Mouse (Mus musculus) intestine, postnatal 0 days (tissue): Measurements from ENCODE around the gene Gm20696. TPM values are rescaled to one million over a fixed set of nuclear protein-coding genes. Genes with fewer than 3 reads are reported as not detected.

Experiments
- ATAC-seq: fragments of 200-750 bp; cut with Nextera tagmentation; 2 replicates; pipeline ENCODE4 v1.8.0; 2017; ENCODE audit warnings: mild to moderate bottlenecking, moderate TSS enrichment, moderate library complexity
- H3K27ac ChIP-seq: fragments of 300-500 bp; sonication (generic); 2 replicates; pipeline ENCODE4 v1.5.1; 2014; ENCODE audit warnings: mild to moderate bottlenecking, low read depth, low read length, moderate library complexity
- H3K27me3 ChIP-seq: fragments of 300-500 bp; sonication (generic); replicated peaks from 2 replicates; pipeline ENCODE4 v1.6.1; 2014; ENCODE audit warnings: low read length, mixed read lengths; ENCODE audit not compliant: control insufficient read depth, insufficient read depth
- H3K36me3 ChIP-seq: fragments of 300-500 bp; sonication (generic); 2 replicates; pipeline ENCODE4 v1.6.1; 2014; ENCODE audit warnings: mild to moderate bottlenecking, moderate library complexity; ENCODE audit not compliant: control insufficient read depth, insufficient read depth
- H3K4me1 ChIP-seq: fragments of 300-500 bp; sonication (generic); replicated peaks from 2 replicates; pipeline ENCODE4 v1.6.1; 2014; ENCODE audit warnings: antibody characterized with exemption, low read length, mixed read lengths; ENCODE audit not compliant: control insufficient read depth, insufficient read depth
- H3K4me2 ChIP-seq: fragments of 300-500 bp; sonication (generic); replicated peaks from 2 replicates; pipeline ENCODE4 v1.6.1; 2014; ENCODE audit warnings: low read depth, mild to moderate bottlenecking, moderate library complexity
- H3K4me3 ChIP-seq: fragments of 300-500 bp; sonication (generic); 2 replicates; pipeline ENCODE4 v1.5.1; 2014; ENCODE audit warnings: low read depth, low read length
- H3K9ac ChIP-seq: fragments of 300-500 bp; sonication (generic); 2 replicates; pipeline ENCODE4 v1.6.1; 2014; ENCODE audit warnings: mild to moderate bottlenecking, low read depth, low read length
- H3K9me3 ChIP-seq: fragments of 300-500 bp; sonication (generic); 2 replicates; pipeline ENCODE4 v1.6.1; 2016; ENCODE audit warnings: mixed run types; ENCODE audit not compliant: control insufficient read depth
- CTCF ChIP-seq: sonication (generic); IDR thresholded peaks from 2 replicates; pipeline ENCODE4 v1.5.1; 2016; ENCODE audit warnings: low read depth, mild to moderate bottlenecking, control low read depth, antibody characterized with exemption, moderate library complexity
- WGBS: fragments of 180-500 bp; shearing (Covaris S2); extraction: QIAGEN DNeasy Blood & Tissue Kit; methylation state at CpG from one replicate; pipeline ENCODE4 v1.1.7; 2014; 5-methylcytosine and 5-hydroxymethylcytosine counted together
- polyA plus RNA-seq: library from polyadenylated mRNA; unstranded; fragments of >200 nt; fragmentation: Nextera tagmentation; extraction: Ambion mirVana; gene quantifications from 2 replicates; pipeline ENCODE4 v1.2.1, GENCODE M21; 2015

Gm20696 gene
- polyA plus RNA-seq, 1 experiment from 2014 or later: 1.4 TPM

GRCm38 (mm10) chr6:99515667-99516199 lies 150.9 kb downstream of the Gm20696 start:
- no peak for ATAC-seq
- TF ChIP-seq CTCF: no peak
- no peak overlapping the region for H3K4me3 ChIP-seq
- no peaks in the 10 kb centered on the region for H3K9me3 ChIP-seq
- no peak overlapping the region for H3K4me2 ChIP-seq
- WGBS: 83% methylated on average over 7 of the region's 7 CpGs
- H3K9ac ChIP-seq: no peak overlapping the region
- H3K36me3 ChIP-seq: no peaks in the 10 kb centered on the region
- no peaks in the 10 kb centered on the region for H3K27me3 ChIP-seq
- no peak overlapping the region; the same call in 1 of the 2 replicates for H3K27ac ChIP-seq
- 0 out of 2 replicates have a peak, but pooled peaks cover 2% of the 10 kb centered on the region for H3K4me1 ChIP-seq

- TF ChIP-seq CTCF: no peak
- ATAC-seq: no peak
- H3K36me3 ChIP-seq: 0 out of 2 replicates have a peak, but pooled peaks cover 6% of the 10 kb centered on the region
- no peak overlapping the region for H3K27ac ChIP-seq
- H3K4me1 ChIP-seq: no peaks in the 10 kb centered on the region
- H3K4me3 ChIP-seq: no peak overlapping the region
- no peak overlapping the region for H3K9ac ChIP-seq
- 47% methylated on average over 6 of the region's 6 CpGs for WGBS
- H3K4me2 ChIP-seq: peak overlapping the region; percentile 35
- no peaks in the 10 kb centered on the region for H3K27me3 ChIP-seq
- H3K9me3 ChIP-seq: no peaks in the 10 kb centered on the region
Observed at GRCm38 (mm10) chr6:99511862-99512261, 154.7 kb downstream of the Gm20696 start.

- H3K9me3 ChIP-seq: no peaks in the 10 kb centered on the region
- peaks cover 15% of the 10 kb centered on the region; the same call in 1 of the 2 replicates for H3K36me3 ChIP-seq
- WGBS: 79% methylated on average over 9 of the region's 9 CpGs
- ATAC-seq: no peak
- H3K27me3 ChIP-seq: no peaks in the 10 kb centered on the region
- TF ChIP-seq CTCF: no peak
- H3K4me2 ChIP-seq: no peak overlapping the region
- no peak overlapping the region for H3K9ac ChIP-seq
- H3K4me3 ChIP-seq: no peak overlapping the region
- no peaks in the 10 kb centered on the region for H3K4me1 ChIP-seq
- H3K27ac ChIP-seq: no peak overlapping the region
Observed at GRCm38 (mm10) chr6:99509189-99509592, 157.4 kb downstream of the Gm20696 start.

- WGBS: 68% methylated on average over 6 of the region's 6 CpGs
- TF ChIP-seq CTCF: peak; percentile 55
- H3K27ac ChIP-seq: no peak overlapping the region
- no peak overlapping the region for H3K9ac ChIP-seq
- H3K36me3 ChIP-seq: peaks cover 28% of the 10 kb centered on the region
- H3K4me3 ChIP-seq: no peak overlapping the region
- H3K27me3 ChIP-seq: no peaks in the 10 kb centered on the region
- H3K4me2 ChIP-seq: no peak overlapping the region
- no peaks in the 10 kb centered on the region for H3K9me3 ChIP-seq
- ATAC-seq: no peak
- H3K4me1 ChIP-seq: 0 out of 2 replicates have a peak, but pooled peaks cover 3% of the 10 kb centered on the region
Observed at GRCm38 (mm10) chr6:99506816-99507215, 159.8 kb downstream of the Gm20696 start.

GRCm38 (mm10) chr6:99503741-99504140 lies 162.9 kb downstream of the Gm20696 start:
- H3K27me3 ChIP-seq: no peaks in the 10 kb centered on the region
- H3K9me3 ChIP-seq: no peaks in the 10 kb centered on the region
- H3K9ac ChIP-seq: no peak overlapping the region
- no peak overlapping the region for H3K27ac ChIP-seq
- no peak for TF ChIP-seq CTCF
- H3K4me3 ChIP-seq: no peak overlapping the region
- 0 out of 2 replicates have a peak, but pooled peaks cover 3% of the 10 kb centered on the region for H3K4me1 ChIP-seq
- no peak overlapping the region for H3K4me2 ChIP-seq
- no peak for ATAC-seq
- WGBS: 81% methylated on average over 1 of the region's 1 CpGs
- peaks cover 21% of the 10 kb centered on the region for H3K36me3 ChIP-seq

- TF ChIP-seq CTCF: no peak
- no peak overlapping the region for H3K9ac ChIP-seq
- H3K9me3 ChIP-seq: no peaks in the 10 kb centered on the region
- no peak overlapping the region for H3K4me2 ChIP-seq
- 76% methylated on average over 2 of the region's 2 CpGs for WGBS
- no peak overlapping the region for H3K4me3 ChIP-seq
- peaks cover 21% of the 10 kb centered on the region for H3K36me3 ChIP-seq
- H3K4me1 ChIP-seq: 0 out of 2 replicates have a peak, but pooled peaks cover 3% of the 10 kb centered on the region
- H3K27me3 ChIP-seq: no peaks in the 10 kb centered on the region
- ATAC-seq: no peak
- H3K27ac ChIP-seq: no peak overlapping the region
Observed at GRCm38 (mm10) chr6:99502727-99503126, 163.9 kb downstream of the Gm20696 start.
